Mouse (Mus musculus): ENCODE results near the gene Rpl36al.
A peak's percentile ranks its signal among the peaks of the same experiment; 100 is the strongest.

Rpl36al gene

GRCm38 (mm10) chr12:69183583-69184308 lies at the start of gene Rpl36al, which contains the start of gene Mgat2:
TSS of gene Rpl36al (minus strand) at chr12:69184083.
TSS of gene Mgat2 (plus strand) at chr12:69184157.
- DNase-seq, result peak; percentile 96

- no peak for DNase-seq
Observed at GRCm38 (mm10) chr12:69229251-69229650, 45.4 kb upstream of the Rpl36al start.

GRCm38 (mm10) chr12:69227776-69228466 lies 44.0 kb upstream of the Rpl36al start, which contains the start of gene Pole2:
TSS of gene Pole2 (minus strand) at chr12:69228195.
- peak; percentile 79 for DNase-seq

GRCm38 (mm10) chr12:69220613-69221277 lies 36.9 kb upstream of the Rpl36al start:
- no peak for DNase-seq

GRCm38 (mm10) chr12:69216587-69216986 lies 32.7 kb upstream of the Rpl36al start:
- no peak for DNase-seq

- no peak for DNase-seq
Observed at GRCm38 (mm10) chr12:69215000-69215785, 31.3 kb upstream of the Rpl36al start.

- DNase-seq, result no peak
Observed at GRCm38 (mm10) chr12:69214393-69214792, 30.5 kb upstream of the Rpl36al start.

GRCm38 (mm10) chr12:69213186-69213777 lies 29.4 kb upstream of the Rpl36al start:
- no peak for DNase-seq

- no peak for DNase-seq
Observed at GRCm38 (mm10) chr12:69211057-69211456, 27.2 kb upstream of the Rpl36al start.

- no peak for DNase-seq
Observed at GRCm38 (mm10) chr12:69210056-69210979, 26.4 kb upstream of the Rpl36al start.

- no peak for DNase-seq
Observed at GRCm38 (mm10) chr12:69208520-69208919, 24.6 kb upstream of the Rpl36al start.

- DNase-seq, result no peak
Observed at GRCm38 (mm10) chr12:69207926-69208325, 24.0 kb upstream of the Rpl36al start.

- DNase-seq, result no peak
Observed at GRCm38 (mm10) chr12:69207396-69207795, 23.5 kb upstream of the Rpl36al start.

GRCm38 (mm10) chr12:69204052-69204833 lies 20.4 kb upstream of the Rpl36al start, which contains the start of gene Gm49384:
TSS of gene Gm49384 (minus strand) at chr12:69204267.
- DNase-seq, result no peak

- DNase-seq, result no peak
Observed at GRCm38 (mm10) chr12:69198985-69199384, 15.1 kb upstream of the Rpl36al start.

- peak; percentile 81 for DNase-seq
Observed at GRCm38 (mm10) chr12:69198164-69198535, 14.3 kb upstream of the Rpl36al start, which contains the start of gene Dnaaf2. TSS of gene Dnaaf2 (minus strand) at chr12:69198429.

- peak; percentile 33 for DNase-seq
Observed at GRCm38 (mm10) chr12:69197378-69198163, 13.7 kb upstream of the Rpl36al start.

- peak; percentile 47 for DNase-seq
Observed at GRCm38 (mm10) chr12:69196444-69197377, 12.8 kb upstream of the Rpl36al start, which contains the start of gene Gm49383. TSS of gene Gm49383 (minus strand) at chr12:69197104.

Measured in kidney, adult 11 months (tissue).